Mouse (Mus musculus) embryonic facial prominence, embryonic 13.5 days (tissue): ENCODE results near the gene Lfng. TPM values are rescaled to one million over a fixed set of nuclear protein-coding genes. Genes with fewer than 3 reads are reported as not detected.

ENCODE experiments used
- ATAC-seq: fragments of 200-750 bp; cut with Nextera tagmentation; 2 replicates; pipeline ENCODE4 v1.8.0; 2017; ENCODE audit warnings: low read depth; ENCODE audit not compliant: insufficient number of reproducible peaks, insufficient read depth, low FRiP score, low TSS enrichment
- H3K27ac ChIP-seq: fragments of 300-500 bp; sonication (generic); 2 replicates; pipeline ENCODE4 v1.5.1; 2015; ENCODE audit warnings: moderate library complexity, mild to moderate bottlenecking, inconsistent platforms
- H3K27me3 ChIP-seq: fragments of 300-500 bp; sonication (generic); 2 replicates; pipeline ENCODE4 v1.6.1; 2015; ENCODE audit warnings: mild to moderate bottlenecking, inconsistent platforms
- H3K36me3 ChIP-seq: fragments of 300-500 bp; sonication (generic); 2 replicates; pipeline ENCODE4 v1.6.1; 2015; ENCODE audit warnings: mild to moderate bottlenecking, inconsistent platforms
- H3K4me1 ChIP-seq: fragments of 300-500 bp; sonication (generic); 2 replicates; pipeline ENCODE4 v1.6.1; 2015; ENCODE audit warnings: inconsistent platforms
- H3K4me2 ChIP-seq: fragments of 300-500 bp; sonication (generic); 2 replicates; pipeline ENCODE4 v1.6.1; 2015; ENCODE audit warnings: moderate library complexity, mild to moderate bottlenecking, inconsistent platforms
- H3K4me3 ChIP-seq: fragments of 300-500 bp; sonication (generic); 2 replicates; pipeline ENCODE4 v1.5.1; 2015; ENCODE audit warnings: mild to moderate bottlenecking, inconsistent platforms
- H3K9ac ChIP-seq: fragments of 300-500 bp; sonication (generic); 2 replicates; pipeline ENCODE4 v1.6.1; 2015; ENCODE audit warnings: mild to moderate bottlenecking, inconsistent platforms
- H3K9me3 ChIP-seq: fragments of 300-500 bp; sonication (generic); 2 replicates; pipeline ENCODE4 v1.6.1; 2016; ENCODE audit warnings: inconsistent platforms
- WGBS: fragments of 180-500 bp; shearing (Covaris S2); methylation state at CpG from one replicate; pipeline ENCODE4 v1.1.7; 2015; ENCODE audit warnings: mixed read lengths; 5-methylcytosine and 5-hydroxymethylcytosine counted together
- polyA plus RNA-seq: library from polyadenylated mRNA; unstranded; fragments of >200 nt; fragmentation: Nextera tagmentation; extraction: Ambion mirVana; gene quantifications from 2 replicates; pipeline ENCODE4 v1.2.1, GENCODE M21; 2015

The Lfng gene
- polyA plus RNA-seq, 1 experiment from 2014 or later = 21.8 TPM

- Histone ChIP-seq H3K4me2 (no peak overlapping the region), H3K4me3 (no peak overlapping the region), H3K4me1 (peaks cover 8% of the 10 kb centered on the region), H3K9ac (no peak overlapping the region), H3K27me3 (no peaks in the 10 kb centered on the region), H3K27ac (no peak overlapping the region), H3K36me3 (peaks cover 98% of the 10 kb centered on the region), H3K9me3 (no peaks in the 10 kb centered on the region)
- WGBS = 95% methylated on average over 26 of the region's 26 CpGs
- no peak for ATAC-seq
These were observed 27.9 kb downstream of the Lfng start for GRCm38 (mm10) chr5:140634798-140635722.

- Histone ChIP-seq H3K36me3 (peaks cover 89% of the 10 kb centered on the region), H3K9ac (no peak overlapping the region), H3K4me2 (no peak overlapping the region), H3K27me3 (no peaks in the 10 kb centered on the region), H3K9me3 (no peaks in the 10 kb centered on the region), H3K4me1 (peaks cover 22% of the 10 kb centered on the region), H3K4me3 (no peak overlapping the region), H3K27ac (no peak overlapping the region; the same call in 1 of the 2 replicates)
- WGBS = 97% methylated on average over 6 of the region's 7 CpGs
- ATAC-seq = no peak
These were observed 29.4 kb downstream of the Lfng start for GRCm38 (mm10) chr5:140636316-140637057.

- H3K36me3 ChIP-seq = peaks cover 83% of the 10 kb centered on the region
- H3K4me1 ChIP-seq = peaks cover 27% of the 10 kb centered on the region
- H3K4me2 ChIP-seq = no peak overlapping the region
- 88% methylated on average over 6 of the region's 6 CpGs for WGBS
- H3K27me3 ChIP-seq = no peaks in the 10 kb centered on the region
- no peak overlapping the region; the same call in 1 of the 2 replicates for H3K27ac ChIP-seq
- no peak overlapping the region for H3K9ac ChIP-seq
- ATAC-seq = no peak
- H3K4me3 ChIP-seq = no peak overlapping the region
- H3K9me3 ChIP-seq = no peaks in the 10 kb centered on the region
These were observed 29.9 kb downstream of the Lfng start for GRCm38 (mm10) chr5:140637058-140637410.

- Histone ChIP-seq H3K9me3 (no peaks in the 10 kb centered on the region), H3K4me3 (no peak overlapping the region), H3K27ac (no peak overlapping the region), H3K9ac (no peak overlapping the region), H3K36me3 (peaks cover 74% of the 10 kb centered on the region), H3K27me3 (no peaks in the 10 kb centered on the region), H3K4me2 (no peak overlapping the region), H3K4me1 (peaks cover 37% of the 10 kb centered on the region)
- 84% methylated on average over 3 of the region's 3 CpGs for WGBS
- ATAC-seq = no peak
These were observed 30.9 kb downstream of the Lfng start for GRCm38 (mm10) chr5:140637989-140638388.

- H3K4me3 ChIP-seq = no peak overlapping the region
- no peak overlapping the region for H3K27ac ChIP-seq
- no peaks in the 10 kb centered on the region for H3K27me3 ChIP-seq
- no peak overlapping the region for H3K9ac ChIP-seq
- ATAC-seq = no peak
- H3K36me3 ChIP-seq = peaks cover 70% of the 10 kb centered on the region
- no peak overlapping the region for H3K4me2 ChIP-seq
- WGBS = 91% methylated on average over 6 of the region's 6 CpGs
- no peaks in the 10 kb centered on the region for H3K9me3 ChIP-seq
- peaks cover 42% of the 10 kb centered on the region for H3K4me1 ChIP-seq
These were observed 31.4 kb downstream of the Lfng start for GRCm38 (mm10) chr5:140638484-140638883.

GRCm38 (mm10) chr5:140639312-140639711, 32.2 kb downstream of the Lfng start:
- 85% methylated on average over 4 of the region's 4 CpGs for WGBS
- H3K36me3 ChIP-seq = peaks cover 70% of the 10 kb centered on the region

GRCm38 (mm10) chr5:140639871-140640270, 32.8 kb downstream of the Lfng start:
- Histone ChIP-seq H3K4me2 (no peak overlapping the region), H3K27ac (peak overlapping the region; percentile 63), H3K4me1 (peaks cover 54% of the 10 kb centered on the region), H3K9ac (0 out of 2 replicates have a peak overlapping the region, but pooled peaks have one; percentile 40), H3K4me3 (no peak overlapping the region), H3K36me3 (peaks cover 70% of the 10 kb centered on the region), H3K27me3 (no peaks in the 10 kb centered on the region), H3K9me3 (no peaks in the 10 kb centered on the region)
- 76% methylated on average over 14 of the region's 14 CpGs for WGBS
- ATAC-seq = no peak

More at GRCm38 (mm10) chr5:140639312-140639711, 32.2 kb downstream of the Lfng start:
- Histone ChIP-seq H3K27ac (peak overlapping the region; percentile 63; the same call in 1 of the 2 replicates), H3K4me2 (no peak overlapping the region), H3K9me3 (no peaks in the 10 kb centered on the region), H3K4me1 (peaks cover 50% of the 10 kb centered on the region), H3K4me3 (no peak overlapping the region), H3K27me3 (no peaks in the 10 kb centered on the region), H3K9ac (no peak overlapping the region)
- ATAC-seq = no peak

- peaks cover 63% of the 10 kb centered on the region for H3K4me1 ChIP-seq
- peak overlapping the region; percentile 57 for H3K9ac ChIP-seq
- peak overlapping the region; percentile 93 for H3K27ac ChIP-seq
- H3K4me2 ChIP-seq = peak overlapping the region; percentile 51
- no peaks in the 10 kb centered on the region for H3K9me3 ChIP-seq
- WGBS = 73% methylated on average over 2 of the region's 2 CpGs
- H3K27me3 ChIP-seq = no peaks in the 10 kb centered on the region
- H3K4me3 ChIP-seq = 0 out of 2 replicates have a peak overlapping the region, but pooled peaks have one; percentile 2
- H3K36me3 ChIP-seq = peaks cover 70% of the 10 kb centered on the region
- ATAC-seq = peak; percentile 3; the same call in 1 of the 2 replicates
These were observed 33.7 kb downstream of the Lfng start for GRCm38 (mm10) chr5:140640812-140641211.

GRCm38 (mm10) chr5:140641254-140641928, 34.3 kb downstream of the Lfng start:
- Histone ChIP-seq H3K4me2 (peak overlapping the region; percentile 51), H3K36me3 (peaks cover 70% of the 10 kb centered on the region), H3K9ac (peak overlapping the region; percentile 57; the same call in 1 of the 2 replicates), H3K9me3 (no peaks in the 10 kb centered on the region), H3K4me3 (0 out of 2 replicates have a peak overlapping the region, but pooled peaks have one; percentile 19), H3K4me1 (peaks cover 69% of the 10 kb centered on the region), H3K27ac (peak overlapping the region; percentile 93), H3K27me3 (no peaks in the 10 kb centered on the region)
- WGBS = 21% methylated on average over 10 of the region's 10 CpGs
- peak; percentile 83 for ATAC-seq

- Histone ChIP-seq H3K27me3 (no peaks in the 10 kb centered on the region), H3K9ac (no peak overlapping the region), H3K9me3 (no peaks in the 10 kb centered on the region), H3K4me2 (peak overlapping the region; percentile 51), H3K4me1 (peaks cover 76% of the 10 kb centered on the region), H3K4me3 (0 out of 2 replicates have a peak overlapping the region, but pooled peaks have one; percentile 19), H3K27ac (peak overlapping the region; percentile 93), H3K36me3 (peaks cover 65% of the 10 kb centered on the region)
- no peak for ATAC-seq
- 38% methylated on average over 3 of the region's 3 CpGs for WGBS
These were observed 35.0 kb downstream of the Lfng start for GRCm38 (mm10) chr5:140642076-140642475.

- Histone ChIP-seq H3K4me2 (no peak overlapping the region), H3K27ac (no peak overlapping the region), H3K9me3 (no peaks in the 10 kb centered on the region), H3K9ac (no peak overlapping the region), H3K4me1 (peaks cover 86% of the 10 kb centered on the region), H3K27me3 (no peaks in the 10 kb centered on the region), H3K36me3 (peaks cover 44% of the 10 kb centered on the region), H3K4me3 (no peak overlapping the region)
- no peak for ATAC-seq
- 84% methylated on average over 6 of the region's 6 CpGs for WGBS
These were observed 37.1 kb downstream of the Lfng start for GRCm38 (mm10) chr5:140644263-140644662.
